Mouse (Mus musculus): ENCODE results near the gene Olfr955.

Olfr955 gene

DNA sequence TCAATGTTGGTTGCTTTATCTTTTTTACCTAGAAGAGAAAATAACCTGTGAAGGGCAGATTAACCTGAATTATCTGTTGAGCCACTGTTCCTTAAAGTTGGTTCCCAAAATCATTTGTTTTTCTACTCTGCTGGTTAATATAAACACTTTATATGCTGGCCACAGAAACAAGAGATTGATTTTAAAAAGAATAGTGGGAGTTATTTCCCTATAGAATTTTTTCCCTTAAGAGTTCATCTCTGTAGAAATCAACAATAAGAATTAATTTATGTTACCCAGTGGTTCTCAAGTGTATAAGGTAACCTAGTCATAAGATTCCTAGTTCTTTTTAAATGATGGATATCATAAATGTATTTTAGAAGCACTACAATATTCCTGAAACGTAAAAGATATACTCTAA is at the start of gene Olfr955:
TSS of gene Olfr955 (minus strand) at position 101 of the 400 bp plus-strand sequence.
- no peak for DNase-seq

DNA sequence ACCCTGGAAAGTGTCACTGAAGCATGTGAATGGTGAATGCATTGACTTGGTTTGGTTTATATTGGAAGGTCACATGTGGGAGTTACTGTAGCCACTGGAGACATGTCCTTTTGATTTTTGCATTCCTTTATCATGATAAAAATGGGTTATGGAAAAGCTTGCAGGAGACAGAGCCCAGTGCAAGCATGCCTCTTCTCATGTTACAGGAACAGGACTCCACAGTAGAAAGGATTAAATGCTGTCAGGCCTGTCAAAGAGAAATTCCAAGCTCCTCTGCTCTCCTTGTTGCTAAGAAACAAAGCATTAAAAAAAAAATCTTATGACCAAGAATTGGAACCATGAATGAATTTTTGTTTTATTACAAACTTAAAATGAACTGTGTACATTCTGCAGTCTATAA is 46.9 kb upstream of the Olfr955 start:
- DNase-seq, result no peak

DNA sequence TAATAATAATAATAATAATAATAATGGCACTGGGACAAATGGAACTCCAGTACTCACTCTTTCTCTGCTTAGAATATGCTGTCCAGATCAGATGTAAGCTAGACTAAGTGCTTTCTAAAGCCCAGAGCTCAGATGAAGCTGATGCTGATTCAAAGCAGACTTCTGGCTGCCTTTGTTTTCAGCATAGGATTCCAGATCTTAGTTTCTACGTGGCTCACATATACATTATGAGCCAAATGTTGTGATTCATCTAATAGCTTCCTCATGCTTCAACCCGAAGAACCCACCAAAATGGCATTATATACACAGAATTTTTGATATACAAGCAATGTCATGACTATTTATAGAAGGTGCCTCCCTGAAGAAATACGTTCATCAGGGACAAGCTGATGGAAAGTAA is 43.8 kb upstream of the Olfr955 start, which contains the start of gene Olfr957:
TSS of gene Olfr957 (minus strand) at position 279 of the 400 bp plus-strand sequence.
- DNase-seq, result no peak

DNA sequence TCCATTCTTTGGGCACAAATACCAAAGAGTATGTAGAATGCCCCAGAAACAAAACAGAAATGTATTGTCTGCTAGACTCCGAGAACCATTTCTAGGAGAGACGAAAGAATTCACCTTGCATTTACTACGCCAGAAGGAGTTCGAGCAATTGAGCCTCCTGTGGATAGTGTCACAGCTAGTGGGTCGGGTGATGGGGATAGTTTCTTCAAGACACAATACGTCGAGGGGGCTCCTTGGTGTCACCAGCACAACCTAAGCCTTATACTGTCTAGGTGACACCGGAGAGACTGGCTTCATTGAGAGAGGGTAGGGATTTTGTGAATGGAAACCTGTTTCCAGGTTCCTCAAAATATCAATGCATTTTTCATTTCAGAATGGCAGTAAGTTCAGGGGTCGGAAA is 37.7 kb upstream of the Olfr955 start:
- DNase-seq, result no peak

DNA sequence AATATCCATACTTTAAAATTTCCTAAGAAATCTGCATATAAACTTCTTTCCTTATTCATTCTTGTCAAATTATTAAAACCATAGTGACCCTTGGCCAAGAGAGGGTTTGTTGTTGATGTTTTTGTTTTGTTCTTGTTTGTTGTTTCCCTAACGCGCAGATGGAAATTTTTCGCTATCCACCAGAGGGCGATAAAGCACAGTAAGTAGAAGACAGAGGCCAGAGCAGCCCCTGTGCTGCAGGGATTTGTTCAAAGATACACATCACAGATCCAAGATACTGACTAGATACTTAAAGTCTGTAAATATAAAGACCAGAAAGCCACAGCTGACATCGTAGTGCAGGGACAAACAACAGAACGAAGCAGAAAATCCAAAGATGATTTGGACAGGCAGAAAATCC is 37.3 kb upstream of the Olfr955 start:
- peak; percentile 22 for DNase-seq

DNA sequence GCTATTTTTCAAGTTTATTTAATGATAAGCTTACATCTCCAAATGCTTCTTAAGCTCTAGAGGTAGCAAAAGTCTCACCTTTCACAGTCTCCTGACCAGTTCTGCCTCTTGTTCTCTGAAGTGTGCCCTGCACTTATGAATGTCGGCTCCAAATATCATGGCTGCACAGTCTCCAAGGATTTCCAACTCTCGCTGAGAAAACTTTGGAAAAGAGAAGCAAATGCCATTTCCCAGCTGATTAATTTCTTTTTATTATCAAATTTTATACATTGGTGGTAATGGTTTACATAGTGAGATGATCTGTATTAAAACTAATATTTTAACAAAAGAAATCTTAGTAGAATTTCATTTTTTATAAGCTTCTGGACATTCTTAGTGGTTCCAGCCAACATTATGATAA is 22.2 kb upstream of the Olfr955 start, which contains the start of gene Olfr44:
TSS of gene Olfr44 (minus strand) at position 101 of the 400 bp plus-strand sequence.
- no peak for DNase-seq

DNA sequence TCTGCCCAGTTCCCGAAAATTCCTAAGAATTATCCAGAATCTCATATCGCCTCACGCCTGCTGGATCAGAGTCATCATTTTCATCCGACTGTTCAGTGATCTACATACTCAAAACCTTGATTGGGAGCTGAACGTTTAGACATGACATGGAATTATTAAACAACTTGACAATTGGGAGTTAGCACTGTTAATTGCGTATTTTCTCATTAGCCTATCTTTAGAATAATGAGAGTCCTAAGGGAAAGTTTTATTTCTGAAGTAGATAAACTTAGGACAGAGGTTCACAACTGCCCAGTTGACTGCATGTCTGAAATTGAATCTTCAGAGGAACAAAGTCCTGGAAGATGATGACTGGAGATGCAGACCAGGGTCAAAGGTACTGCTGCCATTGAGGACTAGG is 15.3 kb downstream of the Olfr955 start, which contains the start of gene Olfr954:
TSS of gene Olfr954 (plus strand) at position 301 of the 400 bp plus-strand sequence.
- DNase-seq, result no peak

DNA sequence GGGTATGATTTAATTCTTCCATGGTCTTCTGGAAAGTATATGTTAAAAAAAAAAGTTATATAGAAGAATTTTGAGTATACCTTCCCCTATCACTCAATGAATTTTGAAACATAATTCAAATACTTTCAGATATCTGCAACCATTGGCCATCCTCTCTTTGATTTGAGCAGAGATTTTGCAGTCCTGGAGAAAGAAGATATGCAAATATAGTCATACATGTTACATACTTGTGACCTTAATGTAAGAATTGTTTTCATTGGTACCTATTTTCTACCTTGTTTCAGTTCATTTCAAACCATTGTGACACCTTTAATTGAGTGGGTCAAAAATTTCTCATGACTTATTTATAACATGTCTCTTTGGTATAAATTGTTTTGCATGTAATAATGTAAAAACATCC is 44.7 kb downstream of the Olfr955 start, which contains the start of gene Olfr952:
TSS of gene Olfr952 (minus strand) at position 101 of the 400 bp plus-strand sequence.
- DNase-seq, result no peak
